Comparison of ENCODE assay signal across 7 mouse cellular contexts in genomic region chrX:88115609-88116073, GRCm38 (mm10). TPM values are rescaled to one million over a fixed set of nuclear protein-coding genes. Genes with fewer than 3 reads are reported as not detected.
DNase-seq lines count a peak whose midpoint lies in the region; ATAC-seq and TF ChIP-seq lines count a peak whose summit lies in the region.

TSS of gene Il1rapl1 (minus strand) at chrX:88115645.

- no peak within 1 kb of the TSS for H3K27ac ChIP-seq in embryonic facial prominence, embryonic 13.5 days
- peak within 1 kb of the TSS; percentile 90 for H3K27ac ChIP-seq in layer of hippocampus, adult 2 months
- peak within 1 kb of the TSS; percentile 72 for H3K27ac ChIP-seq in midbrain, embryonic 15.5 days

- H3K9ac ChIP-seq in embryonic facial prominence, embryonic 13.5 days, result peak within 1 kb of the TSS; percentile 59; the same call in 1 of the 2 replicates
- peak within 1 kb of the TSS; percentile 41 for H3K9ac ChIP-seq in midbrain, embryonic 15.5 days

- H3K4me3 ChIP-seq in embryonic facial prominence, embryonic 13.5 days, result peak within 1 kb of the TSS; percentile 42
- H3K4me3 ChIP-seq in layer of hippocampus, adult 2 months, result peak within 1 kb of the TSS; percentile 62
- H3K4me3 ChIP-seq in midbrain, embryonic 15.5 days, result peak within 1 kb of the TSS; percentile 43
- no peak within 1 kb of the TSS for H3K4me3 ChIP-seq in lung, adult 2 months (replicated peaks; ENCODE audit: extremely low read depth, low read depth, low read length)

- peak; percentile 36 to 51 for DNase-seq in right cerebral cortex, adult 2 months (ENCODE audit: low spot score in 2 of 2)
- no peak for DNase-seq in right cerebral cortex, postnatal 36 days (ENCODE audit: low spot score in 2 of 2)
- DNase-seq in layer of hippocampus, adult 2 months (ENCODE audit: low spot score in 2 of 2), result peak; percentile 25 to 61
- DNase-seq in urinary bladder, postnatal 4 days (ENCODE audit: low spot score in 2 of 2), result no peak
- no peak for DNase-seq in lung, adult 2 months

- peak within 1 kb of the TSS; percentile 56 for H3K4me2 ChIP-seq in embryonic facial prominence, embryonic 13.5 days
- peak within 1 kb of the TSS; percentile 50 for H3K4me2 ChIP-seq in midbrain, embryonic 15.5 days

- TF ChIP-seq POLR2A in lung, adult 2 months (IDR thresholded peaks at IDR 0.05; ENCODE audit: borderline replicate concordance, extremely low read depth, low read depth, low read length), result no peak

- H3K27me3 ChIP-seq in embryonic facial prominence, embryonic 13.5 days, result peaks cover 11% of the 10 kb centered on the region; the same call in 1 of the 2 replicates
- no peaks in the 10 kb centered on the region for H3K27me3 ChIP-seq in midbrain, embryonic 15.5 days (replicated peaks)

- 29% methylated on average over 12 of the region's 12 CpGs for WGBS in embryonic facial prominence, embryonic 13.5 days
- 25% methylated on average over 12 of the region's 12 CpGs for WGBS in midbrain, embryonic 15.5 days
- 31% methylated on average over 12 of the region's 12 CpGs for WGBS in lung, adult 2 months

- no peaks in the 10 kb centered on the region for H3K4me1 ChIP-seq in embryonic facial prominence, embryonic 13.5 days
- no peaks in the 10 kb centered on the region for H3K4me1 ChIP-seq in midbrain, embryonic 15.5 days
- no peaks in the 10 kb centered on the region for H3K4me1 ChIP-seq in lung, adult 2 months (ENCODE audit: control insufficient read depth, insufficient read depth, low read length)

- H3K36me3 ChIP-seq in embryonic facial prominence, embryonic 13.5 days, result no peaks in the 10 kb centered on the region
- H3K36me3 ChIP-seq in midbrain, embryonic 15.5 days (replicated peaks), result no peaks in the 10 kb centered on the region

- peak; percentile 65 for TF ChIP-seq CTCF in layer of hippocampus, adult 2 months (conservative IDR thresholded peaks at IDR 0.05)
- TF ChIP-seq CTCF in lung, adult 2 months (IDR thresholded peaks at IDR 0.05; ENCODE audit: insufficient read depth, low read length), result no peak

- H3K9me3 ChIP-seq in embryonic facial prominence, embryonic 13.5 days, result no peaks in the 10 kb centered on the region
- no peaks in the 10 kb centered on the region for H3K9me3 ChIP-seq in midbrain, embryonic 15.5 days

- no peak for ATAC-seq in embryonic facial prominence, embryonic 13.5 days (ENCODE audit: insufficient number of reproducible peaks, insufficient read depth, low FRiP score, low TSS enrichment, low read depth)
- ATAC-seq in midbrain, embryonic 15.5 days (replicated peaks), result peak; percentile 87

RNA-seq across cellular contexts. Expression of gene Il1rapl1, which starts in this region (rescaled TPM):
- 1.3 and 1.8 TPM in 2 replicates for polyA plus RNA-seq in embryonic facial prominence, embryonic 13.5 days (2015; fragmentation: Nextera tagmentation; extraction: Ambion mirVana)
- 10 to 100 TPM; 19.4 to 22.0 TPM for total RNA-seq in layer of hippocampus, adult 2 months (2021)
- polyA plus RNA-seq in midbrain, embryonic 15.5 days (2015; fragmentation: Nextera tagmentation; extraction: Ambion mirVana), result 4.5 and 5.8 TPM in 2 replicates
- not detected in 2 replicates for polyA plus RNA-seq in lung, adult 2 months (2012; rRNA removed)

Comparison
In these comparisons a context has a peak if more than half of its experiments do, and no peak if none do; other contexts are left out.
1. DNase-seq: peak in right cerebral cortex, adult 2 months (2 of 2) and layer of hippocampus, adult 2 months (2 of 2); none in right cerebral cortex, postnatal 36 days (0 of 2), urinary bladder, postnatal 4 days (0 of 2) and lung, adult 2 months (single experiment).